Mouse (Mus musculus): Measurements from ENCODE around the gene Msh2.

The Msh2 gene

GRCm38 (mm10) chr17:87691958-87692357 is 19.8 kb downstream of the Msh2 start:
- peak; percentile 55 for TF ChIP-seq CTCF (conservative IDR thresholded peaks at IDR 0.05; ENCODE audit: low read length)
- TF ChIP-seq NANOG (IDR thresholded peaks at IDR 0.05; ENCODE audit: borderline replicate concordance, low read length) = no peak
- TF ChIP-seq POU5F1 (IDR thresholded peaks at IDR 0.05; ENCODE audit: borderline replicate concordance, low read length) = no peak
- H3K36me3 ChIP-seq (ENCODE audit: insufficient read depth, low read length) = peaks cover 93% of the 10 kb centered on the region
- no peaks in the 10 kb centered on the region for H3K27me3 ChIP-seq (ENCODE audit: insufficient read depth, low read length)
- no peaks in the 10 kb centered on the region for H3K9me3 ChIP-seq (ENCODE audit: low read length)
- H3K4me3 ChIP-seq (replicated peaks; ENCODE audit: low read length) = no peak overlapping the region
- H3K4me1 ChIP-seq (replicated peaks; ENCODE audit: low read depth, low read length) = peaks cover 54% of the 10 kb centered on the region

- no peak overlapping the region; the same call in 1 of the 2 replicates for H3K4me3 ChIP-seq (replicated peaks; ENCODE audit: low read length)
- peaks cover 67% of the 10 kb centered on the region for H3K4me1 ChIP-seq (replicated peaks; ENCODE audit: low read depth, low read length)
- TF ChIP-seq CTCF (conservative IDR thresholded peaks at IDR 0.05; ENCODE audit: low read length) (no peak), NANOG (IDR thresholded peaks at IDR 0.05; ENCODE audit: borderline replicate concordance, low read length) (no peak), POU5F1 (IDR thresholded peaks at IDR 0.05; ENCODE audit: borderline replicate concordance, low read length) (no peak)
- peaks cover 96% of the 10 kb centered on the region for H3K36me3 ChIP-seq (ENCODE audit: insufficient read depth, low read length)
- H3K27me3 ChIP-seq (ENCODE audit: insufficient read depth, low read length) = no peaks in the 10 kb centered on the region
- no peaks in the 10 kb centered on the region for H3K9me3 ChIP-seq (ENCODE audit: low read length)
These were observed 23.8 kb downstream of the Msh2 start for GRCm38 (mm10) chr17:87695874-87696465.

DNA sequence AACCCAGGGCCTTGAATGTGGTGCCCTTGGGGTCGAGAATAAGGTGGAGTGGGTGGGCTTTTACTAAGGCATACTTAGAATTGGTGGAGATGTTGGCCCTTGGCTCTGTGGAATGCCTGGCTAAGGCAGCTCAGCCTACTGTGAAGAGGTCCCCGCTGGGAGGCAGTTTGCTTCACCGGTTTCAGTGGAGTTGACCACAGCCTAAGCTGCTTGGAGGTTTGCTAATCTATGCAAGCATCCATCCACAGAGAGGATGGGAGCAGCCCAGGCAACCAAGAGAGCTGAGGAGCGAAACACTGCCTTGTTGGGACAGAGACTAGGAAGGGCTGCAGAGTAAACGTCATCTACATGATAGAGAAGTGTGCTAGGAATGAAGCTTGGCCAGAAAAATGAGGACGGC is 24.7 kb downstream of the Msh2 start:
- Histone ChIP-seq H3K9me3 (ENCODE audit: low read length) (no peaks in the 10 kb centered on the region), H3K27me3 (ENCODE audit: insufficient read depth, low read length) (no peaks in the 10 kb centered on the region), H3K4me3 (replicated peaks; ENCODE audit: low read length) (peak overlapping the region; percentile 26), H3K4me1 (replicated peaks; ENCODE audit: low read depth, low read length) (peaks cover 68% of the 10 kb centered on the region), H3K36me3 (ENCODE audit: insufficient read depth, low read length) (peaks cover 96% of the 10 kb centered on the region)
- TF ChIP-seq CTCF (conservative IDR thresholded peaks at IDR 0.05; ENCODE audit: low read length) = no peak
- TF ChIP-seq NANOG (IDR thresholded peaks at IDR 0.05; ENCODE audit: borderline replicate concordance, low read length) = no peak
- no peak for TF ChIP-seq POU5F1 (IDR thresholded peaks at IDR 0.05; ENCODE audit: borderline replicate concordance, low read length)

DNA sequence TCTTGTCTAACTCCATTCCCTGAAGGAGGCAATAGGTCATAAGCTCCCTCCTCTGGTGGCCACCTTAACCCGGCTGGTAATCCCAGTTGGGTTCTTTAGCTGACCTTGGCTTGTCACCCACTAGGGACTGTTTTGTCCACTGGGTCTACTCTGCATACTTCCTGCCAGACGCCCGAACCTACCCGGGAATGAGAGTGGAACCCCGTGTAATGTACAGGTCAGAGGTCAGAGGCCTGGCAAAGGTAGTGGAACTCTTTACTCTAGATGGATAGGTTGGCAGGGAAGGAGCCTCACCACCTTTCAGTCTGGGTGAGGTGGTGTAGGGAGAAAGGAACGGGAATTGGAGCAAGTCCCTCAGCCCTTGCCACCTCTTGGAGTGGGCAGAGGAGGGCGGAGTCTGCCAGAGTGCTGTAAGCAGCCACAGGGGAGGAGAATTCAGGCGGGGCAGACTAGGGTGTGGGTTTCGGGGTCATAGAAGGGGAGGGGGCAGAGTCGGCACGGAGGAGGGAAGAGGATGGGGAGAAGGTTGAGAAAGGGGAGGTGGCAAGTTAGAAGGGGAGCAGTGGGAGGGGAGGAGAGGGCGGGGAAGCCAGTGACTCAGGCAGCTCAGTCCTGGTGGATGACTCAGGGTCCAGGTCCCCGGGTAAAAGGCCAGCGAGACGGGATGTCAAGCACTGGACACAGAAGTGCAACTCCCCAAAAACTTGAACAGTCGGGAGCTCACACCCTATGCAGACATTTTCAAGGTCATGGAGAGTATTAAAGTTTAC is 27.1 kb downstream of the Msh2 start:
- no peak for TF ChIP-seq CTCF (conservative IDR thresholded peaks at IDR 0.05; ENCODE audit: low read length)
- no peak for TF ChIP-seq POU5F1 (IDR thresholded peaks at IDR 0.05; ENCODE audit: borderline replicate concordance, low read length)
- no peak for TF ChIP-seq NANOG (IDR thresholded peaks at IDR 0.05; ENCODE audit: borderline replicate concordance, low read length)
- H3K4me3 ChIP-seq (replicated peaks; ENCODE audit: low read length) = peak overlapping the region; percentile 39
- H3K4me1 ChIP-seq (replicated peaks; ENCODE audit: low read depth, low read length) = peaks cover 84% of the 10 kb centered on the region
- peaks cover 98% of the 10 kb centered on the region for H3K36me3 ChIP-seq (ENCODE audit: insufficient read depth, low read length)
- H3K9me3 ChIP-seq (ENCODE audit: low read length) = no peaks in the 10 kb centered on the region
- H3K27me3 ChIP-seq (ENCODE audit: insufficient read depth, low read length) = no peaks in the 10 kb centered on the region

DNA sequence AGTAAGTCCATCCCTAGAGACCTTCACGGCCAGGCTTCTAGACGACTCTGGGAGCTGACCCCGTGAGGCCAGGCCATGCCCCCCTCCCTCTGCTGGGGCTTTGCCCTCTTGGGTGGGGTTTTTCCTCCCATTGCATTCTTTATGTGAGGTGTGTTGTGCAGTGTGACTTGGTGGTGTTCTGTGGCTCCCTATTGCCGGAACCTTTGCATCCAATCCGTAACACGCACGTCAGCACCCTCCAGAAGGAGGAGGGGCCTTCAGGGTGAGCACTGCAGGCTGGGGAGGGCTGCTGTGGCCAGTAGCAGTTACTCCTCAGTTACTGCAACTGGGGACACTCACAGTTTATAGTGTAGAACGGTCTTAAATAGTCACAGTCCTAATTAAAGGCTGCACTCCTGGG is 28.0 kb downstream of the Msh2 start:
- H3K9me3 ChIP-seq (ENCODE audit: low read length) = no peaks in the 10 kb centered on the region
- TF ChIP-seq CTCF (conservative IDR thresholded peaks at IDR 0.05; ENCODE audit: low read length) (no peak), POU5F1 (IDR thresholded peaks at IDR 0.05; ENCODE audit: borderline replicate concordance, low read length) (no peak), NANOG (IDR thresholded peaks at IDR 0.05; ENCODE audit: borderline replicate concordance, low read length) (no peak)
- peaks cover 89% of the 10 kb centered on the region for H3K4me1 ChIP-seq (replicated peaks; ENCODE audit: low read depth, low read length)
- H3K27me3 ChIP-seq (ENCODE audit: insufficient read depth, low read length) = no peaks in the 10 kb centered on the region
- peaks cover 97% of the 10 kb centered on the region for H3K36me3 ChIP-seq (ENCODE audit: insufficient read depth, low read length)
- no peak overlapping the region; the same call in 1 of the 2 replicates for H3K4me3 ChIP-seq (replicated peaks; ENCODE audit: low read length)

DNA sequence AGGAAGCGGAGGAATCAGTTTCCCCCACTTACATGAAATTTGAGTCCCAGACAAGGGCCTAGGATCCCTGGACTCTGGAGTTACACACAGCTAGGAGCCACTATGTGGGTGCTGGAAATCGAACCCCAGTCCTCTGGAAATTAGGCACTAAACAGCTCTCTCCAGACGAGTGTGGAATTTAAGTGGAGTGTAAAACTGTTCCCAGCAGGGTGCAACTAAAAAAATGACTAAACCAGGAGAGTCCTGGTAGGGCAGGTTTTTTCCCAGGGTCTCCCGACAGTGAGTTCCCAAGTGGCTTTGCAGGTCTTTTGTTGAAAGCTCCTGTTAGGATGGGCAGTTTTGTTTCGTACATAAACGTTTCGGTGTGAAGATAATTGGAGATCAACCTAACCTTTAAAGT is 52.6 kb downstream of the Msh2 start:
- H3K36me3 ChIP-seq (ENCODE audit: insufficient read depth, low read length) = peaks cover 68% of the 10 kb centered on the region
- peaks cover 51% of the 10 kb centered on the region for H3K4me1 ChIP-seq (replicated peaks; ENCODE audit: low read depth, low read length)
- TF ChIP-seq POU5F1 (IDR thresholded peaks at IDR 0.05; ENCODE audit: borderline replicate concordance, low read length) (no peak), CTCF (conservative IDR thresholded peaks at IDR 0.05; ENCODE audit: low read length) (no peak), NANOG (IDR thresholded peaks at IDR 0.05; ENCODE audit: borderline replicate concordance, low read length) (no peak)
- H3K4me3 ChIP-seq (replicated peaks; ENCODE audit: low read length) = no peak overlapping the region
- H3K27me3 ChIP-seq (ENCODE audit: insufficient read depth, low read length) = no peaks in the 10 kb centered on the region
- no peaks in the 10 kb centered on the region; the same call in 1 of the 2 replicates for H3K9me3 ChIP-seq (ENCODE audit: low read length)

DNA sequence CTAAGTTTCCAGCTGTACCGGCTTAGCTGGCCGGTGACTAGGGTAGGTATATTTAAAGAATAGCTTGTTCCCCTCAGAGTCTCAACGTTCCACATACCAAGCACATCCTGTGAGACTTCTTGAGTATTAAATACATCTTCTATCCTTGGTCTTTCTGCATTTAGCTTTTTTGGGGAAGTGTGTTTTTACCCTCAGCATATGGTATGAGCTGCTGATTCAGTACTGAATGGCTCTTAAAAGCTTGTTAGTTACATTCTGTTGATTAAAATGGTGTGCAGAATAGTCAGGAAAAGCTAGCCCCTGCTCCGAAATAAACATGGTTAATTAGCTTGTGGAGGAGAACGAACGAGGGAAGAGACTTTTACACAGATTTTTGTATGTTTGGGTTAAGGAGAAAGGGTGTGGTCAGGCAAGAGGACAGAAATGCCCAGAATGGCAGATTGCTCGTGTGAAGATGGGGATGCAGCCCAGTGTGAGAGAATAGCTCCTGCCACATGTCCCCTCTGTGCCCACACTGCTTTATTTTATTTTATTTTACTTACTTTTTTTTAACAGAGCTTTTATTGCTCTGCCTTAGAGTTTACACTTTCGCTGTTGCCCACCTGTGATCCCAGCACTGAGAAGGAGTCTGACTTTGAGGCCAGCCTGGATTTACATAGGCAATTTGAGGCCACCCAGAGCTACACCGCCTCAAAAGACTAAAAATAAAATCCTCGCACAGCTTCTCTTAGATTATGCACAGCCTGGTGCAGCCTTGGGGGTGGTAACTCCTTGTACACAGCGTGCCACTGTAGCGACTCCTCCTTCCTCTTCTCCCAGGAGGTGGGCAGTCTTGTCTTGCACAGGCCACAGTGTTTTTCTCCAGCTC is 54.6 kb downstream of the Msh2 start:
- H3K27me3 ChIP-seq (ENCODE audit: insufficient read depth, low read length) = no peaks in the 10 kb centered on the region
- peaks cover 37% of the 10 kb centered on the region for H3K4me1 ChIP-seq (replicated peaks; ENCODE audit: low read depth, low read length)
- H3K36me3 ChIP-seq (ENCODE audit: insufficient read depth, low read length) = peaks cover 48% of the 10 kb centered on the region
- no peak for TF ChIP-seq CTCF (conservative IDR thresholded peaks at IDR 0.05; ENCODE audit: low read length)
- TF ChIP-seq POU5F1 (IDR thresholded peaks at IDR 0.05; ENCODE audit: borderline replicate concordance, low read length) = no peak
- TF ChIP-seq NANOG (IDR thresholded peaks at IDR 0.05; ENCODE audit: borderline replicate concordance, low read length) = no peak
- no peaks in the 10 kb centered on the region; the same call in 1 of the 2 replicates for H3K9me3 ChIP-seq (ENCODE audit: low read length)
- no peak overlapping the region for H3K4me3 ChIP-seq (replicated peaks; ENCODE audit: low read length)

- Histone ChIP-seq H3K4me3 (replicated peaks; ENCODE audit: low read length) (no peak overlapping the region), H3K9me3 (ENCODE audit: low read length) (no peaks in the 10 kb centered on the region; the same call in 1 of the 2 replicates), H3K4me1 (replicated peaks; ENCODE audit: low read depth, low read length) (peaks cover 3% of the 10 kb centered on the region; the same call in 1 of the 2 replicates), H3K27me3 (ENCODE audit: insufficient read depth, low read length) (no peaks in the 10 kb centered on the region), H3K36me3 (ENCODE audit: insufficient read depth, low read length) (0 out of 2 replicates have a peak, but pooled peaks cover 2% of the 10 kb centered on the region)
- no peak for TF ChIP-seq POU5F1 (IDR thresholded peaks at IDR 0.05; ENCODE audit: borderline replicate concordance, low read length)
- no peak for TF ChIP-seq CTCF (conservative IDR thresholded peaks at IDR 0.05; ENCODE audit: low read length)
- TF ChIP-seq NANOG (IDR thresholded peaks at IDR 0.05; ENCODE audit: borderline replicate concordance, low read length) = no peak
These were observed 59.8 kb downstream of the Msh2 start for GRCm38 (mm10) chr17:87731962-87732361.

All from E14TG2a.4 (cell line).